Mouse (Mus musculus) kidney, adult 2 months (tissue): Measurements from ENCODE around the gene Fam114a1.

ENCODE experiments used
- CTCF ChIP-seq: fragments of 200-500 bp; conservative IDR thresholded peaks from 2 replicates; pipeline ENCODE4 v1.5.1; 2011; ENCODE audit warnings: low read depth, mild to moderate bottlenecking, control low read depth, low read length, moderate library complexity, mixed read lengths; ENCODE audit not compliant: insufficient read depth, insufficient read length
- POLR2A ChIP-seq: fragments of 200-500 bp; IDR thresholded peaks from one replicate; pipeline ENCODE4 v1.6.1; 2011; ENCODE audit warnings: low read depth, low read length, control low read depth

DNA sequence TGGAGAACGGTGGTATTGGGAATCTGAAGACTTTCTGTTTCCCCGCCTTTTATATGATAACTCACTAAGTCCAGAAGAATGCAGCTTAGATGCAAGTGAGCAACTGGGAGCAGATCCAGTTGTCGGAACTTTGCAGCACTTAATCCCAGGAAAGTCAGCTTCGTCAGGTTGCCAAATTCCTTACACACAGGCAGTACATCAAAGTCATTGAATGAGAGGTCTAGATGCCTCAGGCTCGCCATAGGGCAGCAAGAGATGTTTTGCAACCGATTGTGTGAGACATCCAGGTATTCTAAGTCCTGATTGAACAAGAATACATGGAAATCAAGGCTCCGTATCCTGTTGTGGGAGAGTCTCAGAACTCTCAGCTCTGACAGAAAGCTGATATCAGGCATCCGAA is 14.9 kb upstream of the Fam114a1 start:
- TF ChIP-seq POLR2A, result no peak
- no peak for TF ChIP-seq CTCF
